Mouse (Mus musculus): ENCODE measurements around the gene Mmab.

DNA sequence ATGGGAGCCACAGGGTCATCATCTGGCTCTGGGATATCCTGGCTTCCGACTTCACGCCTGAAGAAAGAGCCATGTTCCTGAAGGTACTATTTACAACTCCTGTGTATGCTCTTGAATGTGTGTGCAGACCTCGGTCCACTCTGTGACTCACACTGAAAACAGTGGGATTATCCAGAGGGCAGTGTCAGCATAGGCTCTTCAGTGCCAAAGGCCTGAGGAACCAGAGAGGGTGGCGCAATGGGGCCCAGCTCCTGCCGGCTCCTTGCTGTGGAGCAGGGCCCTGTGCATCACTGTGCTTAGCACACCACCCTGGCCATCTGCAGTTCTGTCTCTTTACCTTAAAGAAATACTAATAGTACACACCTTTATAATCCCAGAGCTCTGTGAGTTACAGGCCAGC, 28.3 kb downstream of the Mmab start:
- no peak for TF ChIP-seq POLR2A (IDR thresholded peaks at IDR 0.05; ENCODE audit: borderline replicate concordance, extremely low read depth, insufficient read depth, insufficient read length, poor library complexity, severe bottlenecking)
- no peak for TF ChIP-seq CTCF (IDR thresholded peaks at IDR 0.05; ENCODE audit: borderline replicate concordance, extremely low read depth, insufficient read depth, insufficient read length)

Data from brain, embryonic 14.5 days (tissue).